Mouse (Mus musculus): ENCODE data around the gene A630001G21Rik.

GRCm38 (mm10) chr1:85751932-85752680, 26.3 kb downstream of the A630001G21Rik start:
- TF ChIP-seq EP300 (IDR thresholded peaks at IDR 0.05) (no peak), CTCF (IDR thresholded peaks at IDR 0.05) (no peak)

All from lung, postnatal 0 days (tissue).